Mouse (Mus musculus) kidney, postnatal 4 days (tissue): Measurements from ENCODE around the gene Mcrip1.

Experiments
- DNase-seq, 2 experiments: peaks; one replicate each; pipeline ENCODE4 v3.0.0; 2021; ENCODE audit warnings: mixed read lengths in 2 of 2

Mcrip1 gene

DNA sequence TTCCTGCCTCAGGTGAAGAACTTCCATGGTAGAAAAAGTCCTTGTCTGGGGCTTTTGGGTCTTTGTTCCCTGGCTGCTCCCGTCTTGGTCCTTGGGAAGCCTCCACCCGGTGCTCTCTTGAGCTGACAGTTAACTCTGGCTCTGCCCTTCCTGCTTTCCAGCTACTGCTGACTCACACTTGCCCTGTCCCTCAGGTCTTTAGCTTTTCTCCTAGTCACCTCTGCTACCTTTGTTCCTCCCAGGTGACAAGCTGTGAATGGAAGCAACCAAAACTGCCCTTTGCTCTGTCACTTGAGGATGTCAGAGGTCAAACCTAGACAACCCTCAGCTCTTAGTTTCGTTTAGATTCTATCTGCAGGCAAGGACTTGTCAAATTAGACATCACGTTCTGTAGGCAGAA is 39.6 kb downstream of the Mcrip1 start:
- no peak for DNase-seq

- DNase-seq: no peak
Observed at GRCm38 (mm10) chr11:120508290-120508870, 41.1 kb downstream of the Mcrip1 start.

- DNase-seq: no peak
Observed at GRCm38 (mm10) chr11:120507611-120508289, 41.8 kb downstream of the Mcrip1 start.

GRCm38 (mm10) chr11:120506899-120507298 is 42.6 kb downstream of the Mcrip1 start:
- peak in 1 of 2 experiments; percentile 65 for DNase-seq

GRCm38 (mm10) chr11:120505661-120506060 is 43.9 kb downstream of the Mcrip1 start:
- no peak for DNase-seq

DNA sequence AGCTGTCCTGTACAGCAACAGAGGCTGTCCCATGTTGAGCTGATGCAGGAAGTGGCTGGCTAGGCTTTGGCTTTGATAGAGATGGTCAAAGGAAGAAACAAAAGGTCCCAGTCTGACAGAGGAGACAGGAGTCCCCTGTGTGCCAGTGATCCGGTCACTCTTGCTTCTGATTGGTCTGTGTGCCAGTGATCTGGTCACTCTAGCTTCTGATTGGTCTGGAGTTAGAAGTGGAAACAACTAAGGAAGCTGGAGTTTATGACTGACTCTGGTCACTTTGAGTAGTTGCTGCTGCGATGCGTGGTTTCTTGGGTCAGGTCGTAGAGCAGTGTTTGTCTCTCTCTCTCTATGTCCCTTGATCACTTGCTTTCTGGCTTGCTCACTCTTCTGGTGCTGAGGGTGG is 47.8 kb downstream of the Mcrip1 start:
- no peak for DNase-seq

DNA sequence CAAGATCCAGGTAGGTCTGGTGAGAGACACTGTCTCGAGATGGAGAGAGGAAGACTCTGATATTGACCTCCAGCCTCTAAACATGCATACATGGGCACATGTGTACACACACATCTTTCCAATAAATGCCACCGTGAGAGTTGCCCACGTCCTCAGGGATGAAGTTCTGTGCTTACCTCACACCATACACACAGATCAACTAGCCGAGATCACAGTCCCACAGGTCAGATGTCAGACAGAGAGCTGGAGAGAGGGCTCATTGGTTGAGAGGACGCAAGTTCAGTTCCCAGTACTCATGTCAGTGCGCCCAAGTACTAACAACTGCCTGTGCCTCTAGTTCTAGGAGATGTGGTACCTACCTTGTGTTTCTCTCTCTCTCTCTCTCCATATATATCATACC is 48.5 kb downstream of the Mcrip1 start:
- DNase-seq: no peak

GRCm38 (mm10) chr11:120500357-120500756 is 49.2 kb downstream of the Mcrip1 start:
- peak; percentile 68 to 77 for DNase-seq

DNA sequence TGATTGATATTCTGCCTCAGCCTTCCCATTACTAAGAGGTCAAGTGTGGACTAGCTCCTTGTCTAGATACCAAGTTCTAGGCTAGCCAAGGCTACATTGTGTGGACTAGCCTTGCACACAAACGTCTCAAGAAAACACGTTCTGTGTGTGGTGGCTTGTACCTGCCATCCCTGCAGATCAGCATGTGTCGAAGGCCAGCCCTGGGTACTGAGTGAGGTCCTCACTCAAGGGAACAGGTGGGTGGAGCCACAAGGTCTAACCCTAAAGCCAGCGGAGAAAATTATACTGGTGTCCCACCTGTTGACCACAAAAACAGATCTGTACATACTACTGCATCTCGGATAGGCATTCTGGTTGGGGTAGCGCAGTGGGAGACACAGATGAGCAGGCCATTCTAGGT is 49.6 kb downstream of the Mcrip1 start:
- DNase-seq: no peak

GRCm38 (mm10) chr11:120498891-120499290 is 50.6 kb downstream of the Mcrip1 start:
- no peak for DNase-seq

DNA sequence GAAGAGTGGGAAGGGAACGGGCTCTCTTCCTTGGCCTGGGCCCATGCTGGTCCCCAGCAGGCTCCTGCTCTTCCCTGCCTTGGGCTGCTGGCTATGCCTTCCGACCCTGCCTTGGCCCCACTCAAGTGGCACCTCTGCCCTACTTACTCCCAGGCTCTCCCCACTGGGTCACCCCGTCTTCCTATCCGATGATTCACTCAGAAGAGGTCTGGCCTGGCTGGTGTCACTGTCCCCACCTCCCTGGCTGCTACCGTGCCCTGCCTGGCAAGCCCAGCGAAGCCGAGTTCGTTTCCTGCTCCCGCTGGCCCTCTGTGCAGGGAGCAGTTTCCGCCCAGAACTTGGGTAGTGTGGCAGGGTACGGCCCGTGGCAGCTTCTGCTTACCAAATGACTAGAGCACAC is 51.3 kb downstream of the Mcrip1 start:
- DNase-seq: no peak

GRCm38 (mm10) chr11:120497436-120497835 is 52.1 kb downstream of the Mcrip1 start:
- no peak for DNase-seq

GRCm38 (mm10) chr11:120493911-120494310 is 55.6 kb downstream of the Mcrip1 start:
- DNase-seq: no peak

DNA sequence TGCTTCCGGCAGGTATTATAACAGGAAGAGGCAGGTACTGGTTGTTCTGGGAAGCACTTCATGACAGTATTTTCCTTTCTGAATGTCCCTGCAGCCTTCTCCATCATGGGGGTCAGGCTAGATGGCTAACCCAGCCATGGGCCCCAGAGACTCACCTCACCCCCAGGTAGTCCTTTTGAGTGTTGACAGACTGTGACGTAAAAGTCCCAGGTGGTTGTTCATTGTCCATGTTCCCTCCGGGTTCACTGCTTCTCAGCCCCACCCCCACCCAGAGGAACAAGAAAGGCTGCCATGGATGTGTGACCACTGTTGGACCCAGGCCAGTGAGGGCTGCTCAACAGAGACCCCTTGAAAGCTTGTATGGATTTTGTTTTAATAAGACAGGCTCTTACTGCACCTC is 56.2 kb downstream of the Mcrip1 start:
- DNase-seq: peak in 1 of 2 experiments; percentile 40
